Mouse (Mus musculus) MN1 (cell line): Measurements from ENCODE around the gene Rbms2.

Experiments
- DNase-seq: peaks from one replicate; pipeline ENCODE4 v3.0.0-alpha.2; 2016; ENCODE audit warnings: low spot score

Rbms2 gene

DNA sequence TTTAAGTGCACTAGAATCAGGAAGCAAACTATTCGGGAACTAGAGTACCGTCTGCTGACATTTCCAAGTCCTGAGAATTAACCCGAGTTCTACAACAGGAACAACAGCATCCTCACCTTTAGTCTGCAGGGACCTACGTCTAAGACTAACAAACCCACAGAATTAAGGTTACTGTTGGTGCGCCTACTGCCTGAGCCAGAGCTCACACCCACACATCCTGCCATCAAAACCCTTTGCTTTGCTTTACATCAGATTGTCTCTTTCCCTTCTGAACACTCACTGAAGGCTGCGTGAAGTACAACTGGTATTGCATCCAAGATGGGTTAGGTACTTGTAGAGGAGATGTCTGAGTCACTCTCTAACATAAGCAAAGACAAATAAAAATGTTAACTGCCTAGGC lies 44.7 kb downstream of the Rbms2 start:
- no peak for DNase-seq

GRCm38 (mm10) chr10:128133650-128134332 lies 46.3 kb downstream of the Rbms2 start:
- no peak for DNase-seq

DNA sequence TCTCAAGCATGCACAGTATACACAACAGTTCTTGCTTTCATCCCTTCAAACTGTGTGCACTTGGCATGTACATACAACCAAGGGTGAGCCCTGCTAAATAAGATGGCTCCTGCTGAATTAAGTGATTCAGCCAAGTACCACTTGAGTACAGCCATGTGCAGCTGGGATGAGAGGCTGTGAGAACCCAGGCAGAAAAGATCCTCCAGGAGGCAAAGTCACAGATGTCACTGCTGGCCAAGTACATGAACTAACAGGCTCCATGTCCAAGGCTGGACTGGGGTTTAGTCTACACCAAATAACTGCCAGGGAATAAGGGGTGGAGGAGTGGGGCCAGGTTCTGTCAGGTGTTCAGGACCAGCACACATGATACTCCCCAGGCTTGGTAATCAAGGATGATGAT lies 48.3 kb downstream of the Rbms2 start:
- no peak for DNase-seq

DNA sequence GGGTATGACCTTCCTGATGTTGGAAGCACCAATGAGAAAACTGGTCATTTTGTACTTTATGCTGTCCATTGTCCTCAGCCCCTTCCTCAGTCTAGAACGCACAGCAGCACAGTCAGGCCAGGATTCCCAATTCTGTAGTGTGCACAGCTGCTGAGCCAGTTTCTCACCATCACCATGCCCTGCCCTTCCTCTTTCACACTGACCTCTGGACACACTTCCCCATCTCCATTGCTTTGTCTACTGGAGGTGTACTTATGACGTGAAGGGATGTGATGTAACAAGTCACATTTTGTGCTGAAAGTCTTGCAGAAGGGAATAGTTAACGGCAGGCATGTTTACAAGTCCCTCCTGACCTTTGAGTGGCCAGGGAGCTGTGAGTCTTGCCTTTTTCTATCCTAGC lies 48.8 kb downstream of the Rbms2 start:
- no peak for DNase-seq

DNA sequence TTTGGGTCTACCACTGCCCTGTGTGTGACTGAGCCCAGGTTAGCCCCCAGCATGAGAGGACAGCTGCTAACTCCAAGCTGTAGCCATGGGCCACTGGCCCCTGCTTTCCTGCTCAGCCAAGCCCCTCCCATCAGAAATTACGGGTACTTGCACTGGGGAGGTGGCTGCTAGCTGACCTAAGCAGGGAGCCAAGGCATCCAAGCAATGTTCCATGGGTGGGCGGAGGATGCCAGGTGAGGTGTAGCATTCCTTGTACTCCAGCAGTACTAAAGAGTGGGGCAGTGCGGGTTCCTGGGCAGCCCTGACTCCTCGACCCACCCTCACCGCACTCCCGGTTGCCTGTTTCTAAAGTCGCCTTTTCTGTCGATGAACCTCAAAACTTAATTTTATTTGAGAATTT lies 52.0 kb downstream of the Rbms2 start:
- no peak for DNase-seq

- no peak for DNase-seq
Observed at GRCm38 (mm10) chr10:128127497-128127896, 52.6 kb downstream of the Rbms2 start.

GRCm38 (mm10) chr10:128125951-128126350 lies 54.1 kb downstream of the Rbms2 start:
- no peak for DNase-seq

GRCm38 (mm10) chr10:128124831-128125230 lies 55.3 kb downstream of the Rbms2 start:
- DNase-seq = no peak

- DNase-seq = no peak
Observed at GRCm38 (mm10) chr10:128123833-128124232, 56.3 kb downstream of the Rbms2 start.

- no peak for DNase-seq
Observed at GRCm38 (mm10) chr10:128111227-128111626, 68.9 kb downstream of the Rbms2 start.

DNA sequence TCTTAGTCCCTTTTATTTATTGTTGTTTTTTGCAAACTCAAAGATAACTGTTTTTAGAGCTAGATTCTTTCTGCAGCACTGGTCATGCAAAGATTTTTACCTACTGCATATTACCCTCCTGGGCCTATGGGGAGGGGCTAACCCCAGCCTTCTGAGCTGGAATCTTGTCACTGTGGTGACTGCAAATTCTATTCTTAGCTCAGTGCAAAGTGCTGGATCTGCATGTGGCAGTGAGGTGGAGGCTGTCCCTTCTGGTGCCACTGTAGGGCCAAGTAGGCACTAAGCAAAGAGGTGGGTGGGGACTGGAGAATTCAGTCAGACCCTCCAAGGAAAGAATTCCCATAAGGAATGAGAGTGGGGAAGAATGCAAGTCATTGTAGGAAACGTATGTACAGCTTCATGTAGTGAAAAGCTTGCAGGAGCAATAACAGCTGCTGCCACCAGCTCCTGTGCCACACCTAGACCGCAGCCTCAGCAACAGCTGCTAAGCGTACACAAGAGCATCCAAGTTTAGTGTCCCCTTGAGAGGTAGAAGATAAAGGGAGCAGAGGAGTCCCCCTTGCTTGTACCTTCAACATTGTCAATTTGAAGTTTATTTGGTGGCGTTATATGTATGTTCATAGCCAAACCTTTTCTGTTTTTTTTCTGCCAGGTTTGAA lies 69.9 kb downstream of the Rbms2 start:
- no peak for DNase-seq

GRCm38 (mm10) chr10:128097587-128097971 lies 82.5 kb downstream of the Rbms2 start:
- DNase-seq = peak; percentile 83

GRCm38 (mm10) chr10:128096693-128097586 lies 83.2 kb downstream of the Rbms2 start:
- DNase-seq = peak; percentile 96

DNA sequence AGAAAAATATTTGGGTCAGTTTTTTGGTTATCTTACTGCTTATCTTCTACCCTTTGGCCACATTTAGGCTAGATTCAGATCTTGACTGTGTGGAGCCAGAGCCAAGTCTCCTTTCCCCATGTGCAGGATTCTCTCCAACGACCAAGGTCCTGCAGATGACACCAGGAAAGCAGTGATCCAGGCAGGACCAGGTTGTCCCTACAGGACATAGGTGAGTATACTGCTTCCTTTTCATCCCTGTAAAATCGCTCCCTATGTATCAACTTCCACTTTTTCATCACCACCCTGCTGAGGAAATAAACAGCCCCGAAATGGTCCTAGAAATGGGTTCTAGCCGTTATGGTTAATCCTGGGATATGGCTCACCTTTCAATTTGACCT lies 83.8 kb downstream of the Rbms2 start:
- no peak for DNase-seq

DNA sequence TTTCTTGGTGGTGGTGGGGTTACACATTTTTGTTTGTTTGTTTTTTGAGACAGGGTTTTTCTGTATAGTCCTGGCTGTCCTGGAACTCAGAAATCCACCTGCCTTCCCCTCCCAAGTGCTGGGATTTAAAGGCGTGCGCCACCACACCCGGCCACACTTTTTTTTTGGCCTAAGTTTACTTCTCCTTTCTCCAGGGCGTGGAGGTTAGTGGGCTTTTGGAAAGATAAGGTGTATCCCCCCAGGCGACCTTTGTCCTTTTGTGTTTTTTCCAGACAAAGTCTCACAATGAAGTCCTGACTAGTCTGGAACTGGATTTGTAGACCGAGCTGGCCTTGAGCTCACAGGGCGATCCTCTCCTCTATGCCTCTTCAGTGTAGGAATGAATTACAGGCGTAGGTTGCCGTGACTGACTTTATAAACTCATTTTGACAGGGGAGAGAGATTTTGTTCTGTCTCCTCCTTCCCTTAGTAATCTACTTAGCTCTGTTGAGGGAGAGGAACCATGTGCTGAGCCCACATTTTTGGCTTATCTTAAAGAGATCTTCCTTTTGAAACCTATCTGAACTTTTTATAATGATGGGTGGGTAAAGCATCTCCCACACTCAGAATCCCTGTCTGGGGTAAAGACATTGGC lies 85.0 kb downstream of the Rbms2 start:
- no peak for DNase-seq

- peak; percentile 96 for DNase-seq
Observed at GRCm38 (mm10) chr10:128094340-128094968, 85.6 kb downstream of the Rbms2 start.

- DNase-seq = peak; percentile 77
Observed at GRCm38 (mm10) chr10:128093496-128094294, 86.4 kb downstream of the Rbms2 start.

DNA sequence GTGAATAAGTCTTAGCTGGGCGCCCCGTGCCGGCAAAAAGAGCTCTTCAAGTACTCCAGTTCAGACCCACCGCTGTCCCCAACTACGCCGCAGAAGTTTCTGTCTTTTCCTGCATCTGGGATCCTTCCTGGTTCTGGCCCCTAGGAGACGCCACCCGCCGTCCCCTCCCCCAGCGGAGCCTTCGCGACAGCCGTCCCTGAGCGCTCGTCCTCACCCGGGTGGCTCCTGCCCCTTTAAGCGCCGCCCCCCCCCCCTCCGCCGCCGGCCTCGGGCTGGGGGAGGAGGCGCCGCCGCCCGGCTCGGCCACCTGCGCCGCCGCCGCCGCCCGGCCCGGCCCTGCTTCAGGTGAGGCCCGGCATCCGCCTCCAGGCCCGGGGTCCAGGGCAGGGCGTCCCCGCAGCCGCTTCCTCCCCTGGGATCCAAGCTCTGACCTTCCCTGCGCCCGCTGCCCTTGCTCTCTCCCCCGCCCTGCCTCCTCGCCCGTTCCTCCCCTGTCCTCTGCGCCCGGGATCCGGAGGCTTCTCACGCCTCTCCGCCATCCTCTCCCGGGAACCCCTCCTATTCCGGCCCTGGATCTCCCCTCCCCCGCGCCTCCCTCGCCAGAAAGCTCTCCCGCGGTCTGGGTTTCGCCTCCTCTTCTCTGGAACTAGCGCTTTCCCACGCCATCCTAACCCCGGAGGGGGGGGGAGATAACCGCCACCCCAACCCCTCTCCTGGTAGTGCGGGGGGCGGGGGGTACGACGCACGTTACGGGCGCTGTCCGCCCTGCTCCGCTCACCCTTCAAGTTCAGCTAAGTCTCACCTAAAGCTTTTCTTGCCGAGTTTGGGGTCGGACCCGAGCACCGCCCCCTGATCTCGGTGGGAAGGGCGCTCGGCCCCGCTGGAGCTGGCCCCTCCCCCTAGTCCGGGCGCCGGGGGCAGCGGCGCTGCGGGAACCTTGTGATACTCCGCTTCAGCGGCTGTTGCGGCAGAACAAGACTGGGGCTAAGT lies 87.3 kb downstream of the Rbms2 start:
- peak; percentile 93 for DNase-seq

- peak; percentile 78 for DNase-seq
Observed at GRCm38 (mm10) chr10:128091564-128092505, 88.3 kb downstream of the Rbms2 start, which contains the start of gene Baz2a. Gene Baz2a, plus strand, starts transcription at chr10:128091577.
